Mouse (Mus musculus): ENCODE results near the gene Tec.

- no peak for TF ChIP-seq CTCF (IDR thresholded peaks at IDR 0.05; ENCODE audit: extremely low read depth, insufficient read depth, insufficient read length, insufficient replicate concordance)
- TF ChIP-seq POLR2A (IDR thresholded peaks at IDR 0.05; ENCODE audit: low read depth, low read length): no peak
Observed at GRCm38 (mm10) chr5:72747384-72747783, 120.9 kb downstream of the Tec start.
